Mouse (Mus musculus) midbrain, embryonic 14.5 days (tissue): ENCODE data around the gene Gm4131. TPM values are rescaled to one million over a fixed set of nuclear protein-coding genes. Genes with fewer than 3 reads are reported as not detected.
A peak's percentile ranks its signal among the peaks of the same experiment; 100 is the strongest.

Experiments used
- ATAC-seq: fragments of 200-750 bp; cut with Nextera tagmentation; 2 replicates; pipeline ENCODE4 v1.8.0; 2017; ENCODE audit warnings: moderate number of reproducible peaks, moderate library complexity; ENCODE audit not compliant: low FRiP score, low TSS enrichment
- DNase-seq: peaks from one replicate; pipeline ENCODE4 v3.0.0-alpha.2; 2015
- H3K27ac ChIP-seq: fragments of 300-500 bp; sonication (generic); replicated peaks from 2 replicates; pipeline ENCODE4 v1.5.1; 2014; ENCODE audit warnings: mild to moderate bottlenecking, low read depth, low read length, moderate library complexity
- H3K27me3 ChIP-seq: fragments of 300-500 bp; sonication (generic); 2 replicates; pipeline ENCODE4 v1.6.1; 2014; ENCODE audit warnings: low read length, control low read depth, mixed read lengths; ENCODE audit not compliant: control insufficient read depth, insufficient read depth
- H3K36me3 ChIP-seq: fragments of 300-500 bp; sonication (generic); 2 replicates; pipeline ENCODE4 v1.6.1; 2014; ENCODE audit warnings: low read length, control low read depth; ENCODE audit not compliant: control insufficient read depth, insufficient read depth
- H3K4me1 ChIP-seq: fragments of 300-500 bp; sonication (generic); 2 replicates; pipeline ENCODE4 v1.6.1; 2014; ENCODE audit warnings: mild to moderate bottlenecking, antibody characterized with exemption, low read length, control low read depth; ENCODE audit not compliant: control insufficient read depth, insufficient read depth
- H3K4me2 ChIP-seq: fragments of 300-500 bp; sonication (generic); 2 replicates; pipeline ENCODE4 v1.6.1; 2014; ENCODE audit warnings: mild to moderate bottlenecking, low read length, moderate library complexity
- H3K4me3 ChIP-seq: fragments of 300-500 bp; sonication (generic); replicated peaks from 2 replicates; pipeline ENCODE4 v1.5.1; 2014; ENCODE audit warnings: low read depth, low read length
- H3K9ac ChIP-seq: fragments of 300-500 bp; sonication (generic); replicated peaks from 2 replicates; pipeline ENCODE4 v1.6.1; 2014; ENCODE audit warnings: mild to moderate bottlenecking, low read length, moderate library complexity
- H3K9me3 ChIP-seq: fragments of 300-500 bp; sonication (generic); 2 replicates; pipeline ENCODE4 v1.6.1; 2016; ENCODE audit warnings: low read length, control low read depth, mixed read lengths; ENCODE audit not compliant: control insufficient read depth
- WGBS: fragments of 180-500 bp; shearing (Covaris S2); extraction: QIAGEN DNeasy Blood & Tissue Kit; methylation state at CpG from one replicate; pipeline ENCODE4 v1.1.7; 2014; 5-methylcytosine and 5-hydroxymethylcytosine counted together
- polyA plus RNA-seq: library from polyadenylated mRNA; unstranded; fragments of >200 nt; fragmentation: Nextera tagmentation; extraction: Ambion mirVana; gene quantifications from 2 replicates; pipeline ENCODE4 v1.2.1, GENCODE M21; 2014

Gene Gm4131
- polyA plus RNA-seq, 1 experiment from 2014 or later, result not detected

DNA sequence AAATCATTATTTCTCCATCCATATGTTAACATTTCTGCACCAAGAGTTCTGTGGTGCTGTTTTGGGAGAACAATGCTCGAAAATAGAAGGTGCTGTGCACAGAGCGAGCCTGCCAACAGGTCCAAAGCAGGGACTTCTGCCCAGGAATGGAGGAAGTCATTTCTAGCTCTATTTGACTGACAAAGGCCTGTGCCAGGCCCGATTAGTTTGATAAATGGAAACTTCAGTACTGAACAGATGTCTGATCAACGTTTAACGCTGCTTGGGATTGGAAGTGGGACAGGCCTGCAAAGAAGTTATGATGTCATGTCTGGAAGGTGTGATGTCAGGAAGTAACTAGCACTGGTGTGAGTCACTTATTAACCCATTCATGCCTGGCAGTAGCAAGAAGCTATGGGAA lies 73.3 kb downstream of the Gm4131 start:
- Histone ChIP-seq H3K4me2 (no peak overlapping the region), H3K9me3 (no peaks in the 10 kb centered on the region), H3K27ac (no peak overlapping the region), H3K4me3 (no peak overlapping the region), H3K4me1 (no peaks in the 10 kb centered on the region), H3K27me3 (no peaks in the 10 kb centered on the region), H3K9ac (no peak overlapping the region), H3K36me3 (no peaks in the 10 kb centered on the region)
- no peak for DNase-seq
- ATAC-seq, result no peak
- 79% methylated on average over 5 of the region's 5 CpGs for WGBS

DNA sequence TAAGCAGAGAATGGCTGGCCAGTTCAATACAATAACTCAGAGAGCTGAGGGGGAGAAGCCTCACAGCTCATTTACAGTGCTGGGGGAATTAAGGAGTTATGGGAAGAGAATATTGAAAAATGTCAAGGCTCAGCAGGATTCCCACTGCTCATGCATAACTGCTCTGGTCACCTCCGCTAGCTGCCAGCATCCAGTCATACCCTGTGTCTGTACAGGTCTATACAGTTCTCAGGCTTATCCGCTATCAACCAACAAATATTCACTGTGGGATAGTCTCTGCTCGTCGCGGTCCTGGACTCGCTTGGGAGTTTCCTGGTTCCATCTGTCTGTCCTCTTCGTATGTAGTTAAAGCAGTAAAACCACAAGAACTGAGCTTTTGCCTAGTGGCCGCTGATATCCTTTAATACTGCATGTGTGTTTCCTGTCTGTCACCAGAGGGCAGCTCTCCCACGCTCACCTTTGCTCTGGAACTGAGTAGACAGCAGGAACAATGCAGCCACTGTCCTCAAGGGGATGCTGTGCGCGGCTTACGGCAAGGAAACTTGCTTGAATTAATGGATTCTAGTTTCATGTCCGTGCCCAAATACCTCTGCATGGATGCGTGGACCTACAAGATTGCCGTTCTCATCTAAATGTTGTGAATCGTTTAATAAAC lies 74.4 kb downstream of the Gm4131 start:
- no peak overlapping the region for H3K4me3 ChIP-seq
- no peaks in the 10 kb centered on the region for H3K4me1 ChIP-seq
- WGBS, result 37% methylated on average over 16 of the region's 16 CpGs
- DNase-seq (peak; percentile 92), ATAC-seq (peak; percentile 69; the same call in 1 of the 2 replicates)
- H3K27me3 ChIP-seq, result no peaks in the 10 kb centered on the region
- H3K9me3 ChIP-seq, result no peaks in the 10 kb centered on the region
- H3K9ac ChIP-seq, result no peak overlapping the region; the same call in 1 of the 2 replicates
- H3K27ac ChIP-seq, result no peak overlapping the region
- H3K4me2 ChIP-seq, result no peak overlapping the region; the same call in 1 of the 2 replicates
- H3K36me3 ChIP-seq, result no peaks in the 10 kb centered on the region

DNA sequence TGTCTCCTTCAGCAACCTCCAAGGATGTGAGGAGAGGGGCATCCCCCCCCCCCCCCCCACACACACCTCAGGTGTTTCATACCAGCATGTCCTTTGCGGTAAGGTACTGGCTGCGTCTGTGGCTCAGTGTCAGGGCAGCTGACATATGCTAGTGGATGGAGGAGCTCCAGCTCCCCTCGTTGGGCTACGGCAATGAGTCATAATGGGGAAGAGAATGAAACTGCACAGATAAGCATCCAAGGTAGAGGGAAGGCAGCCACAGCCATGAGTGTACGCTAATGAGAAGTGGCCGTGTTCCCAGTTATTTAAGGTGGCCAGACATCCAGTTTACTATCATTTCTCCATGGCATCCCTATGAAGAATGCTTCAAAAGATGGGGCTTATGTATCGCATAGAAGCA lies 78.5 kb downstream of the Gm4131 start:
- no peaks in the 10 kb centered on the region for H3K9me3 ChIP-seq
- H3K4me2 ChIP-seq, result no peak overlapping the region
- no peaks in the 10 kb centered on the region for H3K36me3 ChIP-seq
- ATAC-seq (no peak), DNase-seq (no peak)
- no peak overlapping the region for H3K9ac ChIP-seq
- H3K4me1 ChIP-seq, result no peaks in the 10 kb centered on the region
- 95% methylated on average over 7 of the region's 7 CpGs for WGBS
- H3K27ac ChIP-seq, result no peak overlapping the region
- H3K4me3 ChIP-seq, result no peak overlapping the region
- H3K27me3 ChIP-seq, result no peaks in the 10 kb centered on the region

DNA sequence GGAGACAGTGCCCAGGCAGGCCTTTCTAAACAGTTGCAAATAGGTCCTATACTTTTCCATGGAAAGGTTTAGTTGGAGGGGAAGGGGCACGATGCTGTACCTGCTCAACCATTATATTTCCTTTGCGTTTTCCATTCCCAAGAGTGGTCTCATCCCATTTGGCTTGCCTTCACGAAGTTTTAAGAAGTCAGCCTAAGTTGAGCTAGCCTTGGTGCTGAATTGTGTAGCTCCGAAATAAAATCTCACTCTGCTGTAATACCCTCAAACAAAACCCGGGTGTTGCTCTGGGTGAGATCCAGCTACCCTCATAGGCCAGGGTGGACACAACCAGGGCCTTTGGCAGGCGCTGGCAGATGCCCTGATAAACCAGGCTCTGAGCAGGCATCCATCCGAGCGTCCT lies 85.3 kb downstream of the Gm4131 start:
- Histone ChIP-seq H3K27ac (no peak overlapping the region), H3K4me1 (no peaks in the 10 kb centered on the region), H3K9ac (no peak overlapping the region), H3K4me2 (no peak overlapping the region), H3K9me3 (no peaks in the 10 kb centered on the region), H3K27me3 (no peaks in the 10 kb centered on the region), H3K36me3 (no peaks in the 10 kb centered on the region), H3K4me3 (no peak overlapping the region)
- WGBS, result 55% methylated on average over 8 of the region's 8 CpGs
- DNase-seq (no peak), ATAC-seq (no peak)

DNA sequence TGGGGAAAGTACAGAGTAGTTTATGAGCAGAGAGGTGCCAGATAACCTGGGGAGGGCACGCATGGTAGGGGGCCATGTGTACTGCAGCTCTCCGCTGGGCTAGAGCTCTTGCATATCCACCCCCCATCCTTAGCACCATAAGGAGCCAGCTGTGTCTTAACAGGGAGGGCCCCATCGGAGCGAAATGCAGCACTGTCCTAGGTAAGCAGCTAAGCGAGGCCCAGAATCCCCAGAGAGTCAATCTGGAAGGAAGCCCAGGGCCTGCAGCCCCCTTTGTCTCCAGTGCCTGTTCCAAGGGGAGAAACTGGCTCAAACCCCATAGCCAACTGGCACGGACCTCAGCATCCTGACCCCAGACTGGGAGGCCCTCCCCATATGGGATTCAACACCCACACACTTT lies 87.3 kb downstream of the Gm4131 start:
- Histone ChIP-seq H3K36me3 (no peaks in the 10 kb centered on the region), H3K4me3 (no peak overlapping the region), H3K9me3 (no peaks in the 10 kb centered on the region), H3K4me1 (no peaks in the 10 kb centered on the region), H3K27ac (no peak overlapping the region), H3K9ac (no peak overlapping the region), H3K27me3 (no peaks in the 10 kb centered on the region), H3K4me2 (no peak overlapping the region)
- DNase-seq (peak; percentile 63), ATAC-seq (no peak)
- WGBS, result 44% methylated on average over 6 of the region's 6 CpGs

DNA sequence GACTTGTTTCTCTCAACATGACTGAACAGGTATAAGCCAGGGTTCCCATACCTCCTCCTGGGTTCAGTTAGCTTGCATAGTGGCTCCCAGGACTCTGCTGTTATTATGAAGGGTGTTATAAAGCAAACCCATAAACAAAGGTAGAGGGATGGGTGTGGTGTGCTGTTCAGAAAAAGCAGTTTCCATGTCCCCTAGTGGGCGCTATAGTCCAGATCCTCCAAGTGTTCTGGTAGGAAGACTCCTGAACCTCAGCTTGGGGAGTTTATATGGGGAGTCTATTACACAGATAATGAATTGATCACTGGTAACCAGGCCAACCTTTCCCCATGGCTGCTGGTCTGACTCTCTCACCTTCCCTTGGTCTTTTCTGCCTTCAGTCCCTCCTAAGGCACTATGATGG lies 92.2 kb downstream of the Gm4131 start:
- ATAC-seq, result no peak
- H3K27ac ChIP-seq, result no peak overlapping the region
- H3K4me1 ChIP-seq, result no peaks in the 10 kb centered on the region
- no peak overlapping the region for H3K9ac ChIP-seq
- 47% methylated on average over 1 of the region's 1 CpGs for WGBS
- no peak overlapping the region for H3K4me3 ChIP-seq
- H3K4me2 ChIP-seq, result no peak overlapping the region
- H3K36me3 ChIP-seq, result no peaks in the 10 kb centered on the region
- H3K27me3 ChIP-seq, result no peaks in the 10 kb centered on the region
- no peaks in the 10 kb centered on the region for H3K9me3 ChIP-seq
- DNase-seq, result no peak

DNA sequence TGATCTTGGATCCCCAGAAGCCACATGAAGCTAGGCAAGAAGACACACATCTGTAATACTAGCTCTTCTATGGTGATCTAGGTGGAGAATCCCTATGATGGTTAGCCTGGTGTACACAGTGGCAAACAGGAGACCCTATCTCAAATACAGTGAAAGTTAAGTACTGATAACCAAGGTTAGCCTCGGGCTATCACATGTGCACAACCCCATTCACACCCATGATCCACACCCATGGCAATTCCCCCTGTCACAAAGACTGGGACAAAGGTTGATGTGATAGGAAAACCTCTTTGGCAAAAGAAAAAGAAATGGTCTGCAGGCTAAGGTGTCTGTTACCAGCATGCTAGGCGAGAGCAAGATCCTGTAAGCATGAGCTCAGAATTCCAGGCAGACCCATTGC lies 94.7 kb downstream of the Gm4131 start:
- H3K4me3 ChIP-seq, result no peak overlapping the region
- DNase-seq (no peak), ATAC-seq (no peak)
- 80% methylated on average over 2 of the region's 2 CpGs for WGBS
- no peaks in the 10 kb centered on the region for H3K9me3 ChIP-seq
- H3K9ac ChIP-seq, result no peak overlapping the region
- no peak overlapping the region for H3K27ac ChIP-seq
- no peak overlapping the region for H3K4me2 ChIP-seq
- no peaks in the 10 kb centered on the region for H3K4me1 ChIP-seq
- no peaks in the 10 kb centered on the region for H3K36me3 ChIP-seq
- no peaks in the 10 kb centered on the region for H3K27me3 ChIP-seq

DNA sequence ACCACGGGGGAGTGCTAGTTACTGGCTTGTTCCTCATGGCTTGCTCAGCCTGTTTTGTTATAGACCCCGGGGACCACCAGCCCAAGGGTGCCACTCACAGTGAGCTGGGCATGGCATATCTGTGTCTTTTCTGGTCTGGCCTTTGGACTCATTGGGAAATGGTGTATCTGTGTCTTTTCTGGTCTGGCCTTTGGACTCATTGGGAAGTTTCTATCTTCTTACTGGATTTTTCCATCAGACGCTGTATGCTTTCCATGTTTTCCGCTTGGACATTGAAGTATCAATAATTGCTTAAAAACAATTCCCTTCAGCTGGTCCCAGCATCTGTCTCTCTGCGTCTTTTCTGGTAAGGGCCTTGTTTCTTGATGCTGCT lies 98.0 kb downstream of the Gm4131 start:
- WGBS, result 92% methylated on average over 5 of the region's 5 CpGs
- Histone ChIP-seq H3K36me3 (no peaks in the 10 kb centered on the region), H3K4me2 (no peak overlapping the region), H3K27ac (no peak overlapping the region), H3K27me3 (no peaks in the 10 kb centered on the region), H3K9me3 (no peaks in the 10 kb centered on the region), H3K9ac (no peak overlapping the region), H3K4me3 (no peak overlapping the region), H3K4me1 (0 out of 2 replicates have a peak, but pooled peaks cover 3% of the 10 kb centered on the region)
- DNase-seq (no peak), ATAC-seq (no peak)

DNA sequence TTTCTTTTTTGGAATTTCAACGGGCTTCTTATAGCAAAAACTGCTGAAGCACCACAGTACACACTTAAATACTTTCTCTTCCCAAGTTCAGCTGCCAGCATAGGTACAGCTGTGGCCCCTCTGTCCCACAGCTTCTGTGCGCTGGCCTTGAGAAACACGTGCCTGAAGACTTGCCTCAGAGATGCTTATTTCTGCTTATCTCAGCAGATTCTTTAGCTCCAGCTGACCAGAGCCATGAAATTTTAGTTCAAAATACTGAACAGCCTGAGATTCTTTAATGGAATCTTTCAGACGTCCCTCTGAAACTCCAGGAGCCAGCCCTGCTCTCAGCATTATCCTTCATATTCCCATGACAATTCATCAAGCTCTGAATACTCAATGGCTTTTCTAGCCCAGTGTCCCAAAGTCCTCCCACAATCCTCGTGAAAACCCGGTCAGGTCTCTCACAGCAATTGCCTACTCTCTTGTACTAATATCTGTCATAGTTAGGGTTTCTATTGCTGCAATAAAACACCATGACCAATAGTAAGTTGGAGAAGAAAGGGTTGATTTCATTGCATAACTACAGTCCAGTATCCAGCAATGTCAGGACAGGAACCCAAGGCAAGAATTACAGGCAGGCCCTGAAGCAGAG lies 98.5 kb downstream of the Gm4131 start:
- Histone ChIP-seq H3K36me3 (no peaks in the 10 kb centered on the region), H3K27me3 (no peaks in the 10 kb centered on the region), H3K4me3 (no peak overlapping the region), H3K27ac (no peak overlapping the region), H3K9ac (no peak overlapping the region), H3K4me1 (0 out of 2 replicates have a peak, but pooled peaks cover 3% of the 10 kb centered on the region), H3K4me2 (no peak overlapping the region), H3K9me3 (no peaks in the 10 kb centered on the region)
- ATAC-seq, result no peak
- WGBS, result 78% methylated on average over 6 of the region's 6 CpGs
- no peak for DNase-seq
